Mouse (Mus musculus) layer of hippocampus, adult 18-20 months (tissue): ENCODE data around the gene Col18a1. TPM values are rescaled to one million over a fixed set of nuclear protein-coding genes. Genes with fewer than 3 reads are reported as not detected.

Experiments
- DNase-seq, 2 experiments: peaks; one replicate each; pipeline ENCODE4 v3.0.0; 2022; ENCODE audit warnings: low spot score in 2 of 2
- total RNA-seq, 2 experiments: library from RNA; stranded (reverse); gene quantifications; 2 replicates each; pipeline ENCODE4 v1.2.3; 2021

Col18a1 gene
- total RNA-seq, 2 experiments from 2014 or later: 3.3 to 3.5 TPM

- DNase-seq: peak in 1 of 2 experiments; percentile 60
Measured at GRCm38 (mm10) chr10:77070072-77070471, 96.3 kb downstream of the Col18a1 start.

- no peak for DNase-seq
Measured at GRCm38 (mm10) chr10:77068469-77068868, 97.9 kb downstream of the Col18a1 start.

- no peak for DNase-seq
Measured at GRCm38 (mm10) chr10:77064659-77065058, 101.7 kb downstream of the Col18a1 start.

DNA sequence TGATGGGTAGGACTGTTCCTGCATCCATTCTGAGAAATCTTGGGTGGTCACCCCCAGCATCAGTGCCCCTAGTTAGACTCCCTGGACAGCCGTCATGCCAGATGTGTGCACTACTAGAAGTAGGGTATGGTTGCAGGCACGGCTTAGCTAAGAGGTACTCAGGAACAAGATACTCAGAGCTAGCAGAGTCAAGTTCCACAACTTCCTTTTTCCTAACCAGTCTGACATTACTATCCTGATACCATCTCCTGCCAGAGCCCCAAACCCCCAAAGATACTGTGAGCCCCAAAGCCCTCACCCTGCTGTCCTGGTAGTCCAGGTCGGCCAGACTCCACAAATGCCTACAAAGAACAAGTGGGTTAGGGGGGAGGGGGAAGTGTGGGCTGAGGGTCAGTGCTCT lies 102.1 kb downstream of the Col18a1 start:
- DNase-seq: no peak

DNA sequence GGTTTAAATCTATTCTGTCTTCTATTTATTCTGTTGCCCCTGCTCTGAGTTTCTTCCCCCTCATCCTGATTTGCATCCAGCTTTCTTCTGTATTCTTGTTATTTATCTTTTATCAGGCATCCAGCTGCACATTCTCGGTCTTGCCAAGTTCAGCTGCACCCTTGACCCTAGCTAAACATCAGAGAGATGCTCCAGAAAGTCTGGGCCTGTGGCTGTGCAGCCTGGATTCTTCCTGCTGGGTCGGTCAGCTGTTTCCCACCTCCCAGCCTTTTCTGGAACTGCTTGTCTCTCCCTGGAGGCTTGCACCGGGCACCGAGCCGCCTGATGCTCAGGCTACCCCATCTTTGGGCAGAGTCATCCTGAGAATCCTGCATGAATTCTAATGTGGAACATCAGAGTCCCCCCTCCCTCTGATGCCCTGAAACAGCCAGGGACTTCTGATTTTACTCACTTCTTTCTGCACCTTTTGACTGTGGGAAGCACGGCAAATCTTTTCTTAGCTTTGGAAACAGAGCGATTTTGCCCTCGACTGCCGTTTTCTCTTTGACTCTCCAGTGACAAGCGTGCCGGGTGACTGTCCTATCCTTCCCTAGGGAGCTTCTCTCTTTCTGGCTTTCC lies 103.8 kb downstream of the Col18a1 start:
- DNase-seq: no peak

DNA sequence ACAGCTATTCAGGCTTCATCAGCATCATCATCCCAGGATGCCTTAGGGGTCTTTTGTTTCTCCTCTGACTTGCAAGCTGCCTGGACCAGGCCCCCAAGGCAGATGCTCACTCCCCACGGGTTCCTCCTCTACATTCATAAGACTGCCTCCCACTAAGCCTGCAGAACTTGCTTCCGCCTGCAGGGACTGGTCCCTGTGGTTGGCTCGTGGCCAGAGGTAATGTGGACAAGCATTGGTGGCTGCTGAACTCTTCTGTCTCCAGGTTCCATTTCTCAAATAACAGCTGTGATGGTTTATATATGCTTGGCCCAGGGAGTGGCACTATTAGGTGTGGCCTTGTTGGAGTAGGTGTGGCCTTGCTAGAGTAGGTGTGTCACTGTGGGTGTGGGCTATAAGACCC lies 104.9 kb downstream of the Col18a1 start:
- no peak for DNase-seq

DNA sequence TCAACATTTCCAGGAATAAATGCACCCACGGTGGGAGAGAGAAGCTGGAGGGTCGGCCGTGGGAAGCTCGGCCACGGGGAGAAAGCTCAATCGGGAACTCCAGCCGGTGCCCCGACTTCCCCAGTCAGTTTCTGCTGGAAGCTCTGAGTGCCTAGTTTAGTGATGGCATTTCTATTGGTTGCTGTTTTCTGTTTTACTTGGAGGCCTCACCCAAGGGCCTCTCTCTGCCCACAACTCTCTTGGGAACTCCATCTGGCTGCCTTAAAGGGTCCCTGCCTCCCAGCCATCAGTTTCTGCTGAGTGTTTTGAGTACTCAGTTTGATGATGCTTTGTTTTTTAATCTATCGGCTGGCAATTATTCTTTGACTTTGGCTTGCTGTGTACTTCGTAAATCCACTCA lies 109.6 kb downstream of the Col18a1 start:
- DNase-seq: no peak

DNA sequence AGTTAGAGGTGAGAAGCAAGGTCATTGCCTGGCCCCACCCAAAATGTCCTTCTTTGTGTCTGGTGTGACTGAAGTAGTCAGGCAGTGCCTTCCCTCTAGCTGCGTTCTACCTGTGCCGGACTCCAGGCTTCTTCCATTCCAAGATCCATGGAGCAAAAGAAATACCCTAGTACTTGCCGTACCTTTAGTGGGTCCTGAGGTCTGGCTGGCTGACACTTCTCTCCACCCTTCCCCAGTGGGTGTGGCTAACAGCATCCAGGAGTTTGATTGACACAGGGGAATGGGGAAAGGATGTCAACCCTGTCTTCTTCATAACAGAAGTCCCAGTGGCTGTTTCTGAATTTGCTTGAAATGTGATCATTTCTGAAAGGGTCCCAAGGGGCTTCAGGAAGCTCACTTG lies 117.7 kb downstream of the Col18a1 start:
- no peak for DNase-seq

DNA sequence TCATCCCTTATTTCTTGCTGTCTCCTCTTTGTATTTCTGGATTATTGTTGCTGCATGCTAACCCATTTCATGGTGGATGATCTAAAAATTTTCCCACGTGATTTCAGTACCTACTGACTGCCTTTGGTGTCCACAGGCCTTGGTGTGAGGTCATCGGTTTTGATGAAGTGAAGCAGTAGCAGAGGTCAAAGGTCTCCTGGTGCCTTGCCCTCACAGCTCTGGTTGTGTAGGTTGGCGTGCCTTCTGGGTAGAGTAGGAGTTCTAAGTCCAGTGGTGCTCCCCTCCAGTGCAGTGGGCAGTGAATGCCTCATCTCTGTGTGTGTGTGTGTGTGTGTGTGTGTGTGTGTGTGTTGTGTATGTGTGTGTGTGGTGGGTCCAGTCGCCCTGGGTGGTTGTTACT lies 118.2 kb downstream of the Col18a1 start:
- no peak for DNase-seq

DNA sequence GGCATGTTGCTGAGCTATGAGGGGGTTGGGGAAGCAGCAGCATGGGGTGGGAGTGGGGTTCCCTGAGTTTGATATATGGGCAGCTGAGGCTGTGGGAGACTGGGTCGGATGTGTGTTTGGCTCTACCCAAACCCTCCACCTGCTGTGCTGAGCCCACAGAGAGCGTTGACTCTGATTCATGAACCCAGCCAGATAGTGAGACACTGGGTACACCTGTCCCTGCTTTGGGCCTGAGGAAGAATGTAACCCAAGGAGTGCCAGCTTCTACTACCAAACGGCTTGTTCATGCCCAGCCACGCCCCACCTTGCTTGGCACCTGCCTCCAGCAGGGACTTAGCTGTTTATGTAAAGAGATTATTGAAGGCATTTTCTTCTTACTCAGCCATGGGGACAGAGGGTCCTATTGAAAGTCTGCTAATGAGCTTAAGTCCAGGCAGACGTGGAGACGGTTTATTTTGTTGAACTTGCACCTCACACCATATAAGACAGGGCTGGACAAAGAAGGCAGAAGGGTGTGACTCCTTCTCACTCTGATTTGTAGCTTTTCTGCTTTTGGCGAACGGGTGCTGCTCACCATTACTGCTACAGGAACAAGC lies 127.7 kb downstream of the Col18a1 start:
- no peak for DNase-seq

GRCm38 (mm10) chr10:77035487-77035886 lies 130.9 kb downstream of the Col18a1 start:
- DNase-seq: peak; percentile 48 to 69

- DNase-seq: peak; percentile 33 to 68
Measured at GRCm38 (mm10) chr10:77033323-77034025, 132.9 kb downstream of the Col18a1 start.

GRCm38 (mm10) chr10:77032591-77033322 lies 133.6 kb downstream of the Col18a1 start:
- peak; percentile 93 to 96 for DNase-seq

GRCm38 (mm10) chr10:77031768-77032375 lies 134.5 kb downstream of the Col18a1 start, which contains the start of gene Slc19a1:
TSS of gene Slc19a1 (plus strand) at chr10:77032241.
- no peak for DNase-seq

- DNase-seq: no peak
Measured at GRCm38 (mm10) chr10:77030666-77031065, 135.7 kb downstream of the Col18a1 start.

GRCm38 (mm10) chr10:77029761-77030160 lies 136.6 kb downstream of the Col18a1 start:
- DNase-seq: no peak

GRCm38 (mm10) chr10:77028782-77029296 lies 137.5 kb downstream of the Col18a1 start:
- DNase-seq: no peak

DNA sequence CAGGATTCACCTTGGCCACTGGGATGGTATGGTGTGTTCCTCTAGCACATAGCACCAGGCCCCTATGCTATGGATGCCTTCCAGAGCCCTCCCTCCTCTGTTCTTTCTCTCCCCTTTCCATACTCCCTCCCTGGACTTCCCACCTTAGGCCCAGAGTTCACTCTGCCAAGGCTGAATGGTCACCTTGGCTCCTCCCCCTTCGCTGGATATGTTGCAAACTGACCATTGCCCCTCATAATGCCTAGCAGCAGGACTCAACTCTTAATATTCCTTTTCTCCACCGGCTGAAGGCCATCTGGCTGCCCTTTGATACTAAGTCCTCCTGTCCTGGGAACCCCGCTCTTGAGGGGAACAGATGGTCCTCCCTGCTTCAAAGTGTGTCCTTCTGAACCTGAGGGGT lies 139.4 kb downstream of the Col18a1 start:
- DNase-seq: no peak

DNA sequence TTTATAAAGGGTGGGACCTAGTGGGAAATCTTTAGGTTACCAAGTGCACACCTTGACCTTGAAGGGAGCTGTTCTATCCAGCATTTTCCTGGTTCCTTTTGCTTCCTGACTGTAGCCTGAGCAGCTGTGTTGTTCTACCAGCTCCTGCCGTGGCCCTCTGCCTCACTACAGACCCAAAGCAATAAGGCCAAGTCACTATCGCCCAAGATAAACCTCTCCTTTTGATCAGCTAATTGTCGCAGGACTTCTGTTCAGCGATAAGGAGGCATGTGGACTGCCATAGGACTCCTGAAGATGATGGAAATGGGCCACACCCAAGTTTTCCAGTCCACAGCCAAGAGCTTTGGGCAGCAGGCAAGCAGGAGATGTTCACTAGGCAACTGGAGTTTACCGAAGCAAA lies 142.1 kb downstream of the Col18a1 start:
- no peak for DNase-seq

GRCm38 (mm10) chr10:77022301-77023130 lies 143.8 kb downstream of the Col18a1 start:
- no peak for DNase-seq
